Mouse (Mus musculus): ENCODE results near the gene Ypel2.

The Ypel2 gene

DNA sequence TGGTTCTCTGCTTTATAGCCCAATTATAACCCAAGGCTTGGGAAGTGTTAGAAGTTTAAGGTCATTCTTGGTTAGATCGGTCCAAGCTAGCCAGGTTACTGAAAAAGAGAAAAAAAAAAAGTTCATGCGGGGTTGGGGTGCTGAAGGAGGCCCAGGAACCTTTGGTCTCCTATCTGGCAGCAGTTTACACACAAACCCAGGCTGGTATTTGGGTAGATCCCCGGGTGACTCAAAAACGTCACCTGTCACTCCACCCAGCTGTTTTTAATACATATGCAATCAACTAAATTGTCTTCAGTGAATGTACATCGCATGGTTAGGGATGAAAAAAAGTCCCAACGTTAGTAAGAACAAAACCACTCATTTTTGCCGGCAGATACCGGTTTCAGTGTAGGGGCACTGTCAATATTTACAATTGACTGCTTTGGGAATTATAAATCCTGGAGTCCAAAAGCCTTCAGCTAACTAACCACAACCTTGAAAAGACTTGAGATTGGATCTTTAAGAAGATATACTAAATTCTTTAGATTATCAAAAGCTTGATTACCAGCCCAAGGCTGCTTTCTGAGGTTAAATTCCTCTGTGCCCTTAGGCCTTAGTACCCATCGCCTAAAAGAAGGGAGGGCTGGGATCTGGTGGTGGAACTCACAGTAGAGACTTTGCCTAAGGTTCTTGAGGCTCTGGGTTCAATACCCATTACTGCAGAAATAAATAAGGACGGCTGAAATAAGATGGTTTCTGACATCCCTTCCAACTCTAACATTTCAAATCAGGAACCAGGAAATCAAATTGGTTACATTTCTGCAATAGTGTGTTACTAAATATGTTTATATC is 1.5 kb upstream of the Ypel2 start:
- DNase-seq, result no peak

DNA sequence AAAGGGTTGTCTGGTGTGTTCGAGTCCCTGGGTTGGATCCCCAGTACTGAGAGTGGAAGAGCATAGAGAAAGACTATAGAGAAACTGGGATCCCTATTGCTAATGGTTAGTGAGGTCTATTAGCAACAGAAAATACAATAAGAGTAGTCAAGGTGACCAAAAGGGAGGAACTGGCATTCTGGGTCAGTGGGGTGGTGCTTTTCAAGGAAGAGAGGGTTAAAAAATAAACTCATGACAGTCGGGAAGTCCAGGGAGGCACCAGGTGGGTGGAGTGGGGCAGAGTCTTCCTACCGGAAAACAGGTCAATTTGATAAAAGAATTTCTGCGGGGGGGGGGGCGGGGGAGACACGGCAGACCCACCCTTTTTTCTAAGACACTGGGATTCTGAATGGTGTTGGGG is 823 bp upstream of the Ypel2 start:
- no peak for DNase-seq

DNA sequence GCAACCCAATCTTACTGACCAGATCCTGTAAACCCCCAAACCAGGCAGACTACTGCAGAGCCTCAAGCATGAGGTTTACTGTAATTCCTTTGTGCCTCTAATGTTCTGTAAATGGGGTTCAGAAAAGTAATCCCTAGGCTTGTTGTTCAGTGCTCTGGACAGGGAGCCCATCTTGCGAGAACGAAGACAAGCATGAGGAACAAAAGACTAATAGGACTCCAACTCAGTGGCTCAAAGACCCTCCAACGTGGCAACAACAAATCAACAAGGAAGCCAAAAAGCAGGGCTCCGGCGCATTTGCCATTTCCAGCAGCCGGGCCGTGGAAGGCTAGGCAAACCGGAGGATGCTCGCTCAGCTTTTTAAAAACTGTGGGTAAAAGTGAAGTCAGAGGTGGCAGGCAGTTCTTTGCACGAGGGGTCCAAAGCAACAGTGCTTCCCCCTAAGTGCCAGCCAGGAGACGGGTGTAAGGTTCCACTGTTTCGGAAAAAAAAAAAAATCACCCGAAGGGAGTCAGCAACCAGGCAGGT is 982 bp downstream of the Ypel2 start:
- DNase-seq, result no peak

DNA sequence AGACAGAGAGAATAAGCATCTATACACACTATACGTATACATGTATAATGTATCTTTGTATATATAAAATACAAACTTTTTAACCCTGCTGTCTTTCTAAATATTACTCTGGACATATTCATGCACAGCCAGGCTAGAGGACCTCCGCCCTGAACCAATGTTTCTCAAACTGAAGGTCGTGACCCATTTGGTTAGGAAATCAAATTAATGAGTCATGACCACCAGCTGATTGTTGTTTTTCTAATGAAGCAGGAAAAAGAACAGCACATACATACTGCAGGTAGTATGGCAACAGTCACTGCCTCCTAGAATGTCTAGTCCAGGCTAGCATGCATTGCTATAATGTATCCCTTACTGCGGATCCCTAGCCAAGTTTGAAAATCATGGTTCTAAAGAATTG is 2.3 kb downstream of the Ypel2 start:
- no peak for DNase-seq

DNA sequence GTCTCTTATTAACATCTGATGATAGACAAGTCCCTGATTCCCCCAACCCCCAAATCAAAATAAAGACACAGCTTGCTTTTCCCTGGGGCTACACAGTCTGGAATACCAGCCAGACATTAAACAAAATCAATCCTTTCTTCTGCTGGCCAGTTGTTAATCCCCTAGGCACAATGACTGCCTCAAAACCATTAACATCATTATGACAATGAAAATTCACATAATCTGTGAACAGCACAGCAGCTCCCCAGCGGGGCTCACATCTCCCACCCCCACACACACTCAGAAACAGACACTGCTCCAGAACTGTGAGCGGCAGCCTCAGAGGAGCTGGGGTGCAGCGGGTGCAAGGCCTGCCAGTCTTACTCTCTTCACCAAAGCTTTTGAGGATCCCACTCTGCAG is 3.2 kb downstream of the Ypel2 start:
- DNase-seq, result peak; percentile 29

DNA sequence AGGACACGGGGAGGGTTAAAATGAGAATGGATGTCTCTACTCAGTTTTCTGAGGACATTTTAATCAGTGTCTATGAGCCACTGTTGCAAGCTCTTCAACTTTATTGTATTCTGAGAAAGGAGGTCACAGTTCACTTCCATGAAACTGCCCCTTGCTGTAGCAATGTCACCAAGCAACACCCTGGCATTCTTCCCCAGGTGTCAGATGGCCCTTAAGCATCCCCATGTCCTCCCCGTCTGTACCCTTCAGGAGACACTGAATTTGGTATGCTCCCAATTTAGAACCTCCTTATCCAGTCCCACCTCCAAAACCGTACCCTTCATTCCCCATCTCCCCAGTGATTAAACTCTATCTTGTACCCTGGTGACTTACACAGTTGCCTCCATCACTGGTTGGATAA is 8.5 kb downstream of the Ypel2 start:
- no peak for DNase-seq

DNA sequence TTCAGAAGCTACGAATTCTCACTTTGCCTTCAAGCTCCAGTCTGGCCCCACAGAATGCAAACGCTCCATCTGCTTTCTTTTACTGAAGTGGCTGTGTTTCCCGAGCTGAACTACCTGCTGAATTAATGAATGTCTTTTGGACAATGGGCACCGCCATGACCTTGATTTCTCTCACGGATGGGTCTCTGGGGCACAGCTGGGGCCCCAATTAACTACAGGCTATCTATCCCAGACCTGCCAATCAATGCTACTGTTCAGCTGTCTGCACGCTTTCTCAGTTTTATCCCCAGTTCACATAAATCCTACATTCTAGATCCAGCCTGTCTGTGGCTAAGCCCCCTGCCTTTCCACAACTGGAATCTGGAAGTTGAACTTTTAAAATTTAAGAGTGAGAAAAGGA is 10.5 kb downstream of the Ypel2 start:
- no peak for DNase-seq

DNA sequence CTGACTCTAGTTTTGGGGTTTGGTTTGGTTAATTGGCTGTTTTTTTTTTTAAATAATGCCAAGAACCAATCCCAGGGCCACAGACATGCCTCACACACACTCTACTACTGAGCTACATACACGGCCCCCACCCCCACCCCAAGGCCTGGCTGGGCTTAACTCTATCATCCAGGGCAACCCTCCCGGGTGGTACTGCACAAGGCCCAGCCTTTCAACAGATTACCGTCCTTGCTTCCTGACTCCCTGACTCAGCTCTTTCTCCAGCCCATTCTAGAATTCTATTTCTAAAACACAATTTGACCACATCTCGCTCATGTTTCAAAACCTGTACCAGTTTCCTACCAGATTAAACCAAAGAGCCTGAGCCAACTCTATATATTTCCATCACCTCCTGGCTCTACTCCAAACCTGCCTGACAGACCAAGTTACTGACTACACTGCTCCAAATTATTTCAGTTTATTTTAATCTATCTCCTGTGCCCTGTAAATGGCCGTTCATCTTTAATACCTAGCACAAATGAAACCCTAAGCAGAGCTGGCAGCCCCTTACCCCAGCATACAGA is 12.2 kb downstream of the Ypel2 start:
- DNase-seq, result no peak

DNA sequence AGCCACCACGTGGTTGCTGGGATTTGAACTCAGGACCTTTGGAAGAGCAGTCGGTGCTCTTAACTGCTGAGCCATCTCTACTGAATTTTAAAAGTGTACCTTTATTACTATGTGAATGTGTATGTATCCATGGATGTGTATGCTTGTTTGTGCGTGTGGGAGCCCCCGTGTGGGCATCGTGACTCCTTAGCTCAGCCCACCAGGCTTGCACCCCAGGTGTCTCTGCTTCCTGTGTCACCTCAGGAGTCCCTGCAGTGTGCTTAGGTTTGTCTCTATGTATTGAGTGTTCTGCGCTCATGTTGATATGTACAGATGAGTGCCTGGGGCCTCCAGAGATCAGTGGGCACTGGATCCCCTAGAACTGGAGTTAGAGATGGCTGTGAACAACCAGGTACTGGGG is 13.0 kb downstream of the Ypel2 start:
- no peak for DNase-seq

DNA sequence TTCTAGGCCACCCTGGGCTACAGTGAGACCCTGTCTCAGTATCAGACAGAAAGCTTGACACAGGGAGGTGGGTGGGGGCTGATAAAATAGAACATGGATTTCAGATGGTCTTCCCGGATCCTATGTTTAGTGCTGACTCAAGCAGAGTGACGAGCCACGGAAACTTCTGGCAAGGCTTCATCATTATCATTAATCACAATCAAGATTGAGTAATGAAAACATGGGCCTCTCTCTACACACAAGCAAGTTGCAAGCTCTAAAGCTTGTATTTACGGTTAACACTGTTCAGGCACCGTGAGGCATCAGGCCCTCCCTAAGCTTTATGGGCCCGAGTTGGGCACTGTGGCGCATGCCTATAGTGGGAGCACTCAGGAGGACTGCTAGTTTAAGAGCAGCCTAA is 13.7 kb downstream of the Ypel2 start:
- no peak for DNase-seq

DNA sequence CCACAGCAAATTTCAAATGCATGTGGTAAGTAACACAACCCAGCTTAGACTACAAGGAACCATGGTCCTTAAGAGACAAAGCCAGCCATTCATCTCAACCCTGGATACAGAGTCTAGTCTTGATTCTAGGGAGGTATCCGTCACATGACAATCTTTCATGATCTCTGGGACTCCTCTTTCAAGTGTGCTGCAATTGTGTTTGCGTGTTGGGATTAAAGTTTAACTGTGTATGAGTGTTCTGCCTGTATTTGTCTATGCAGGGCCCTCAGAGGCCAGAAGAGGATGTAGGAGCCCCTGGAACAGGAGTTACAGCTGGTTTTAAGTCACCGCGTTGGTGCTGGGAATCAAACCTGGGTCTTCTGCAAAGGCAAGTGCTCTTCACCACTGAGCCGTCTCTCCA is 16.3 kb downstream of the Ypel2 start:
- no peak for DNase-seq

DNA sequence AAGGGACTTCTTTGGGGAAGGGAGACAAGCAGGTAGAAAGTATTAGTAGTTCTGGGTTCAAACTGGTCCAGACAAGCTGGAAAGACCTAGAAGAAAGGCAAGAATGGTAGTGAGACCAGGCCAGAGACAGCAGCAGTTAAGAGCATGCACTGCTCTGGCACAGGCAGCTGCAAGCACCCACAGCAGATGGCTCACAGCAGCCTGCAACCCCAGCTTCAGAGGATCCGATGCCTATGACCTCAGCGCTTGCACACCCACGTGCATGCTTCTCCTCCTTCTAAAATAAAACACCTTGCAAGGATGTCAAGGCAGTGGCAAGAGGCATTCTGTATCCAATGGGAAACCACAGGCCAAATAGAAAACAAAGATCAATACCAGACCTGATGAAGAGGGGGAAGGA is 19.1 kb downstream of the Ypel2 start:
- DNase-seq, result no peak

DNA sequence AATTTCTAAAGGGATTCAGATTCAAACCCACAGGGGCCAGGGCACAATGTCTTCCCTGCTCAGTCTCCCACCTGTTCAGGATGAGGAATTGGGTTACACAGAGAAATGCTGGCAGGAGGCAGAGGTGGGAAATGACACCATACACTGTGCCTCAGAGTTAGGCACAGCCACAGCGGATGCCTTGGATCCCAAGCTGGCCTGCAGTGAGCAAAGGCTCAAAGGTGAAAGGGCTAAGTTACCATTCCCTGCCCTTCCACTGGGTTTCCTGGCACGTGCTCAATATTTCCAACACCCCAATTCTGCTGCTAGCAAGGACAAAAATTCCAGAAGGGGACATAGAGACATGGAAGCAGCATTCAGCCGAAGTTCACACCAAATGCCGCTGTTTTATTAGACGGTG is 20.3 kb downstream of the Ypel2 start:
- no peak for DNase-seq

DNA sequence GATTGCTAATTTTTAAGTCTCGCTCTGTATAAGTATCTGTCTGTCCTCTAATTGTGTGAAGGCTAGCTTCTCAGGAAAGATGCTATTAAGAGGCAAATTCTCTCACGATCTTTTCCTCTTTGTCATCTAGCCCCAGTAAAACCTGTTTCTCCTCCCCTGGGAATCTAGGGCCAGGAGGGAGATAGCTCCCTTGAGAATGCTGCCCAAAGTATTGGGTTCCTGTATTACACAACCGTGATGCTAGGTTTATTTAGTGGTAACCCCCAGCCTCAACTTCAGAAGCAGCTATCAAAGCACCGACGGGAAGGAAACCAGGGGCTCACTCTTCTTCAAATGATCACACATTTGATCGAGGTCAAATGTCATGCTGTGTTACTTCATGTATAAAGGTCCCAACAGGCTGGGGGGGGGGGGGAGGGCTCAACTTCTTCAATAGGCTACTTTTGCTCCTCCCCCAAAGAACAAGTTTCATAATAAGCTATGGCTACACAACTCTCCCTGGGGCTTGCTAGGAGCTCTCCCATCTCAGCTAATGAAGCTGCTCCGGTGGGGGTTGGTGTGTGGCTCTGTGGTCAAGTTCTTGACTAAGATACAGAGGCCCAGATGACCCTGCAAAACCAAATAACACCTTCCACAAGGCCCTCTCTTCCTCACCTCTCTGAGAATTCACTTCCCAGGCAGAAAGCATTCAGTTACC is 22.3 kb downstream of the Ypel2 start:
- no peak for DNase-seq

DNA sequence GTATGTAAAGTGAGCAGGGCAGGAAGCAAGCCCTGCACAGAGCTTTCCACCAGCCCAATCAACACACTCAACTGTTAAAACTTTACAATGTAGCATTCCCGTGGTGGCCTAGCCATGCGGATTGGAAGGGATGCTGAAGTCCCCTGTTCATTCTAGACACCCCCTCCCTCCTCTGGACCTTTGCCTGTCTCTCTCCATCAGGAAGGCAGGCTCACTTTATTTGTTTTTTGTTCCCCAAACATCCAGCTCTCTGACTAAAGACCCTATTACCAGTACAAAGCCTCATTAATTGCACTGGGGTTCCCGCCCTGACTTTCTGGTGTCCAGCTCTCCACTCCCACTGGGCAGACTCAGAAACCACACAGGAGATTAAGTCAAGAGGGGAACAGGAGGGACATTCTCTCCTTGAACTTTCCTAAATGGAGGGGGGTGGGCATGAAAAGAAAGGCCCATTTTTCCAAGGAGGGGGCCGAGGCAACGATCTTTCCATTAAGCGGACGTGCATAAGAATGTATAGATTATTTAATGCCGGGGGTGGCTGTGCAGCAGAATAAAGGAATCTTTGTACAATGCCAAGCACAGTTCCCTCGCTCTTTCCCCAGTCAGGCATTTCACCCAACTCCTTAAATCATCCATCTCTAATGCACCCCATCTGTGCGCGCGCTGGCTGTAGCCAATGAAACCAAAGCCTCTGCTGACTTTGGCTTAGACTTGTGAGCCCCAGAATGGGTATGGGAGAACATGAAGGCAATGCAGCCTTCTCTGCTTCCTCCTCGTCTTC is 24.3 kb downstream of the Ypel2 start:
- no peak for DNase-seq

DNA sequence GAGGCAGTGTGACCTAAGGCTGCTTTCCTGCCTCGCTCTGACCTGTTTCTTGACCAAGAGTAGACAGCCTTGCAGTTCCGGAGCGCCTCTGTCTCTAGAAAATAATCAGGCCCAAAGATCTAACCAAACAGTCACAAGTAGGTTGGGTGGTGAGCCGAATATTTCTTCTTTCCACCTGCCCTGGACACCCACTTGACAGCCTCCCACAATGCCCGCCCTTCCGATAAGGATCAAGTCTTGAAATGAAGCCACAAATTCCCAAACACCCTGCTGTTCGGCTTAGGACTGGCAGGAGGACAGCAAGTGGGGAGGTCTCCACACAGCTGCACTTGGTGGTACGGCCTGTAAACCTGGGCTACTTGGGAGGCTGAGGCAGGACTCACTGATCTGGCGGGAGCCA is 26.0 kb downstream of the Ypel2 start:
- no peak for DNase-seq

DNA sequence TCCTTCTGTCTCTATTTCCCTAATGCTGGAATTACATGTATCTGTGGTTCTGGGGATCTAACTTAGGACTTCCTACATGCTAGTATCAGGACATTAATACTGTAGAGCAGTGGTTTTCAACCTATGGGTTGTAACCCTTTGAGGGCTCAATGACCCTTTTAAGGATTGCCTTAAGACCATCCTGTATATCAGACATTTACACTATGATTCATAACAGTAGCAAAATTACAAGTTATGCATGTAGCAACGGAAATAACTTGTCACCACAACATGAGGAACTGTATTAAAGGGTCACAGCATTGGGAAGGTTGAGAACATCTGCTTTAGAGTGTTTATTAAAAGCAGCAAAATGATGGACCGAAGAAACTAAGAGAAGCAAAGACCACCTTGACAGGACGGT is 26.8 kb downstream of the Ypel2 start:
- DNase-seq, result no peak

DNA sequence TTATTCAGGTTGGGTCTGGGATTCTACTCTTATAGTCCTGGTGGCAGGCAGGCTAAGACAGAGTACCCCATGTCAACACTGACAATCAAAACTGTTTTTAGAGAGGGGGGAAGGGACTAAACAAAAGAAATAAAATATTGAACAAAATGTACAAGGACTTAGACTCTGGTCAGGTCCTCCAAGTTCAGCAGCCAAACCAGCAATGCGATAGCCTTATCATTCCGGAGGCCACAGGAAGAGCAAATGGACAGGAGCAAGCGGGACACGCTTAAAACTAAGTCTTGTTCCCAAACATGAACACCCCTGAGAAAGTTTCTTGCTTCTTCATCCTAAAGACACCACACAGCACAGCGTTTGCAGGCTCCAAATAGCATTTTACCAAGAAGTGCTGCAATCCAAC is 28.4 kb downstream of the Ypel2 start:
- DNase-seq, result no peak

DNA sequence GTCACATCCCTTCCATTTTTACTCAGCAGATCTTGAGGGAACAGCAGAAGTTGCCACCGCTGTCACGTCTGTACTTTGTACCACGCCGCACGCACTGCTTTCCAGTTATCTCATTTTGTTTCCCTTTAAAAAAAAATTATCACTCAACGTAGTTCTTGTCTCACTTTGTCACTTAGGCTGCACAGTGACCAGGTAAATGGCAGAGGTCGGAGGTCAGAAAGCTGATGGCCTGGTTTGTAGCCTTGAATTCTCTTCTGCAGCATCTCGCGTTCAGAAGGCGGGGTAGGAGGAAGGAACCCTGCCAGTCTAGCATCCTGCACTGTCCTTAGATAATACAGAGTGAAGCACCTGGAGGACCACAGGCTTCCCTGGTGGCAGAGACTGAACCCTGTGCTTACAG is 29.8 kb downstream of the Ypel2 start:
- DNase-seq, result no peak

DNA sequence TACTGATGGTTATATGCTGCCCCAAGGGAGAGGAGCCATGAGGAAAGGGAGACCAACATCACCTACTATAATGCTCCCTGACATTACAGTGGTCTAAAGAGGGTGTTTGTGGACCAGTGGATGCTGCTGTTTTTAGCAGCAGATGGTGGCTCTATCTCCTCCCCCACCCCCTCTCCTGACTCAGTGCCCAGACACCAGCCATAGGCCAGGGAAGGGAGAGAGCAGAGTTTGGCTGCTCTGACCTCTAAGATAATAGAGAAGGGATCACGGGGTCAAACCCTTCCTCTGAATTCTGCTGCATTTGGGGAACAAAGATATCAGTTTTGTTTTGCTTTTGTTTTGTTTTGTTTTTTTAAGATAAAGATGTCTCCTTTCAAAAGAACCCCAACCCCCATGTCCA is 30.5 kb downstream of the Ypel2 start:
- no peak for DNase-seq

DNA sequence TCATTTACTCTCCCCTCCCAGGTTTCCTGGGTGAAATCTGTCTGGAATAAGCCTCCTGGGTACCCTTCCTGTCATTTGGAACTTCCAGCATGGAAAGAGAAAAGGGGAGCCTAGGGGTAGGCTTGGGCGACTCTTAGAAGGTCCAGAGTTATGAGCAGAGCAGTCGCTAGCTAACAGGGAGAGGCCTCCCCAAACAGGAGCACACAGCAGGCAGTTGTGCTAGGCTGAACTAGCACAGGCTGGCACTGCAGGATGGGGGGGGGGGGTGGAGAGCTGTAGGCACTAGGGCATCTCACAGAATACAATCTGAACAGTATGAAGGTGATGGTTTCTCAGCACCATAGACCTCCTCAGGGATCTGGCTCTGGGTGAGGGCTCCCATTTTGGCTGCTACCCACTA is 31.1 kb downstream of the Ypel2 start:
- DNase-seq, result no peak

DNA sequence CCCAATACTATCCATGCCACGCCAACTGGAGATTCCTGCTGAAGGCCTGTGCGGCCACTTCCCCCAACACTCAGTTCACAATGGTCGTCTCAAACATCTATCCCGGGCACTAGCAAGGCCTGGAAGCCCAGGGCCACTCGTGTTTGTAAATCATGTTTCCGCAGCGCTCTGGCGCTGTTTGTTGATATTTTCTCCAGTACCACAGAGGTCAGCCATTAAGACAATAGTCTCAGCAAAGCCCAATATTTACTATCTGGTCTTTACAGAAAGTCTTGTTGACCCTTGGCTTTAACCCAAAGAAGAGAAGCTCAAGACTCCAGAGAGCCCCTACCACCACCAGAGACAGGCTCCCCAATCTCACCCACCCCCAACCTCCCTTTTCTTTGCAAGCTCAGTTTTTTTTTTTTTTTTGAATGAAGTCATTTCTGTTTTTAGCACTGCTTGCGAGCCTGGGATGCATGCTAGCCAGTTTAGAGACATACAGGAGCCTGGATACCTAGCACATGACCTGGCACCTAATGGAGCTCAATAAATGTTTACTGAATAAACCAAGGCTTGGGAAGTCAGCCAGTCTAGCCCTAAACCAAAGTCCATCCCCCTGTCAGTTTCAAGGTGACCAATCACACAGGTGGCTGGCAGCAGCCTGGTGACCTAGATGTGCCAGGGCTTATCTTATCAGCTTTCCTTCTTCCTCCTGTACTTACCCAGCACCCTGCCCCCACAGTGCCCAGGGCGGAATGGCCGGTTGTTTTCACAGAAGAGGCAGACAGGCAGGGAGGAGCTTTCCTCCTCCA is 31.8 kb downstream of the Ypel2 start:
- DNase-seq, result no peak

DNA sequence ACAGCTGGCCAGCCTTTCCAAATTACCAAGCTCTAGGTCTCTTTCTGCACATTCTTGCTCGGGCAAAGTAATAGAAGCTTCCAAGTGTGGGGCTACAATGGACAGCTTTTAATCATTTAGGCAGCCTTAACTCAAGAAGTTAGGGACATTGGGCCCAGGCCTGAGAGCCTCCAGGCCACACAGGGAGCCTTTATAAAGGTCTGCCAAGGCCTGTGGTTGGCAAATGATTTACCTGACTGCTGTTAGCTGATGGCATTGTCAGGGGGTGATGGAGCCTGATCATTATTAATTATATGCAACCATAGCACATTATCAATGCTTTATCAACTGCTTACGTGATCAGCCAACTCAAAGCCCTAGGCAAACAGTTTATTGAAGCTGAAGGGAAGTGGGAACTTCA is 33.2 kb downstream of the Ypel2 start:
- no peak for DNase-seq

Measured in layer of hippocampus, adult 9-11 months (tissue).